Mouse (Mus musculus): ENCODE data around the gene Tmem256. TPM values are rescaled to one million over a fixed set of nuclear protein-coding genes. Genes with fewer than 3 reads are reported as not detected.

Gene Tmem256
- polyA plus RNA-seq, 1 experiment from 2014 or later, result 395 TPM

DNA sequence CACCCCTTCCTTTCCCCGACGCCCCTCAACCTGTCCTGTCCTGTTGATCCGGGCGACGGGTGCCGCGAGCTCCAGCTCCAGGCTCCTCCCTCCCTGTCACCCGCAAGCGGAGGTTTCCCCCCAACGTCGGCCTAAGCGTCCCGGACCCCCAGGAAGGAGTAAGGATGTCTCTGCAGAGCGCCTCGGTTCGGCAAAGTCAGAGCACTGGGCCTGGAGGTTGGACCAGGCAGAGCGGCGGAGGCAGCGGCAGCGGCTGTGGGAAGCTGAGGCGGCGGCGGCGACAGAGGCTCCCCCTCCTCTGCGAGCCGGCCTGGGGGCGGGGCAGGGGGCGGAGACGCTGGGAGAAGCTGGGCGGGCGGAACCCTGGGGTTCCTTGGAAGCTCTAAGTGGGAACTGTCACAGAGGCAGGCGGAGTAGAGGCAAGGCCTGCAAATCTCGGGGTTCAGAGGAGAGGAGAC, 35.6 kb upstream of the Tmem256 start:
- DNase-seq (ENCODE audit: low spot score) (peak; percentile 89), ATAC-seq (peak; percentile 64)
- Histone ChIP-seq H3K4me3 (ENCODE audit: low read depth, low read length) (peak overlapping the region; percentile 53), H3K36me3 (ENCODE audit: insufficient read depth, low read length) (no peaks in the 10 kb centered on the region), H3K27ac (ENCODE audit: low read length) (no peak overlapping the region), H3K9ac (replicated peaks; ENCODE audit: low read depth) (peak overlapping the region; percentile 21), H3K27me3 (replicated peaks; ENCODE audit: insufficient read depth, low read length) (0 out of 2 replicates have a peak, but pooled peaks cover 6% of the 10 kb centered on the region), H3K4me1 (ENCODE audit: insufficient read depth, low read depth, low read length) (peaks cover 35% of the 10 kb centered on the region; the same call in 1 of the 2 replicates), H3K4me2 (replicated peaks; ENCODE audit: low read depth, low read length) (peak overlapping the region; percentile 86), H3K9me3 (ENCODE audit: low read length) (no peaks in the 10 kb centered on the region)
- TF ChIP-seq CTCF (IDR thresholded peaks at IDR 0.05) (no peak), EP300 (IDR thresholded peaks at IDR 0.05) (no peak)
- 3% methylated on average over 29 of the region's 33 CpGs for WGBS

DNA sequence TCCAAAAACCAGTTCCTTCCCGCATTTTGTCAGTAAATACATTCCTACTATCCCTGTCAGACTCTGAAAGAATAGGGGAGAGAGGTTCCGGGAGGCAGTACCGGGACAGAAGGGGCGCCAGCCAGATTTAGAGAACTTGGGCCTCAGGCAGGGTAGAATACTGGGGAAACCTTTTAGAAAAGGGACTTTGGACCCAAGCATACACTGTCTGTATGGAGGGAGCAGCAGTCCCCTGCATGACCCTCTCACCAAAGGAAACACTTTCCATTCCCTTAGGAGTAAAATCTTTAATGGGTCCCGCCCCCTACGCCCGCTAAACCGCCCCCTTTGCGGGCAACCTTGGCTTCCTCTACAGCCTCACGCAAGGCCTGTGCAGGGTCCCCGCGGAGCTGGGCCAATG, 35.0 kb upstream of the Tmem256 start:
- no peak for DNase-seq (ENCODE audit: low spot score)
- H3K4me1 ChIP-seq (ENCODE audit: insufficient read depth, low read depth, low read length), result peaks cover 35% of the 10 kb centered on the region; the same call in 1 of the 2 replicates

DNA sequence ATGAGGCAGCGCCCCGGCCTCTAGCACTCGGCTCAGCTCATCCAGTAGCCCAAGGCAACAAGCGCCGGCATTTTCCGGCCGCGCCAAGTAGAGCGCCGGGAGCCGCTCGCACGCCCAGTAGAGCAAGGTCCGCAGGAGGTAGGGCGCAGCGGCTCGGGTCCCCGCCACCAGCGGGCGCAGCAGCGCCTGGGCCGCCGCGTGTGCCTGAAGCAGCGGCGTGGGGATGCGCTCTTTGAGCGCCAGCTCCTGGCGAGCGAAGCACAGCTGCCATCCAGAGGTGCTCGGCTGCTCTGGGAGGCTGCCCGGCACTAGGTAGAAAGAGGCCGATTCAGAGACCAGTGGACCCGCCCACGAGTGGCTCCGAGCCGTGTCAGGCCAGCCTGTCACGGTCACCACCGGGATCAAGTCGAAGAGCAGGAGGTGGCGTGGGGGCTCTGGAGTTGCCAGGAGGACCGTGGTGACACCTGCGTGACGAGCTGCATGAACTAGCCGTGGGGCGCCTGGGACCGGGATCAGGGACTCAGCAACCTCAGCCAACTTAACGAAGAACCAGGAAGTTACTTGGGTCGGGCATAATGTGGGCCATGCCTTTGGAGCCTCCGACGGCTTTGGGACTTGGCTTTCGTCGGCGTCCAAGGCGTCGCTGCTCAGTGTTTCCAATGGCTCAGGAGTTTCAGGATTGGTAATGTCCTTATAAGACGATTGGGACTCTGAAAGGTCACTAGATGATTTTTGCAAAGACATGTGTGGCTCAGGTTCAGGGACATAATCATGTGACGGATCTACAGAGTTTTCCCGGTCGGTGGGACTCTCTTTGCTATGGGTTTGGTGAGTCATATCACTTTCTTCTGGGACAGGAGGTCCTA, 34.3 kb upstream of the Tmem256 start:
- Histone ChIP-seq H3K27me3 (replicated peaks; ENCODE audit: insufficient read depth, low read length) (0 out of 2 replicates have a peak, but pooled peaks cover 6% of the 10 kb centered on the region), H3K36me3 (ENCODE audit: insufficient read depth, low read length) (no peaks in the 10 kb centered on the region), H3K4me1 (ENCODE audit: insufficient read depth, low read depth, low read length) (peaks cover 35% of the 10 kb centered on the region; the same call in 1 of the 2 replicates), H3K4me3 (ENCODE audit: low read depth, low read length) (peak overlapping the region; percentile 53), H3K9ac (replicated peaks; ENCODE audit: low read depth) (0 out of 2 replicates have a peak overlapping the region, but pooled peaks have one; percentile 12), H3K27ac (ENCODE audit: low read length) (no peak overlapping the region), H3K4me2 (replicated peaks; ENCODE audit: low read depth, low read length) (peak overlapping the region; percentile 86), H3K9me3 (ENCODE audit: low read length) (no peaks in the 10 kb centered on the region)
- ATAC-seq, result peak; percentile 76
- no peak for TF ChIP-seq EP300 (IDR thresholded peaks at IDR 0.05)
- TF ChIP-seq CTCF (IDR thresholded peaks at IDR 0.05), result peak; percentile 87
- DNase-seq (ENCODE audit: low spot score), result peak; percentile 85
- WGBS, result 2% methylated on average over 60 of the region's 60 CpGs

More for the DNA sequence above, 35.0 kb upstream of the Tmem256 start:
- TF ChIP-seq CTCF (IDR thresholded peaks at IDR 0.05) (no peak), EP300 (IDR thresholded peaks at IDR 0.05) (no peak)
- Histone ChIP-seq H3K36me3 (ENCODE audit: insufficient read depth, low read length) (no peaks in the 10 kb centered on the region), H3K4me2 (replicated peaks; ENCODE audit: low read depth, low read length) (peak overlapping the region; percentile 86), H3K27ac (ENCODE audit: low read length) (no peak overlapping the region), H3K9ac (replicated peaks; ENCODE audit: low read depth) (0 out of 2 replicates have a peak overlapping the region, but pooled peaks have one; percentile 12), H3K9me3 (ENCODE audit: low read length) (no peaks in the 10 kb centered on the region), H3K4me3 (ENCODE audit: low read depth, low read length) (peak overlapping the region; percentile 53), H3K27me3 (replicated peaks; ENCODE audit: insufficient read depth, low read length) (0 out of 2 replicates have a peak, but pooled peaks cover 6% of the 10 kb centered on the region)
- ATAC-seq, result peak; percentile 6
- WGBS, result 3% methylated on average over 12 of the region's 12 CpGs

DNA sequence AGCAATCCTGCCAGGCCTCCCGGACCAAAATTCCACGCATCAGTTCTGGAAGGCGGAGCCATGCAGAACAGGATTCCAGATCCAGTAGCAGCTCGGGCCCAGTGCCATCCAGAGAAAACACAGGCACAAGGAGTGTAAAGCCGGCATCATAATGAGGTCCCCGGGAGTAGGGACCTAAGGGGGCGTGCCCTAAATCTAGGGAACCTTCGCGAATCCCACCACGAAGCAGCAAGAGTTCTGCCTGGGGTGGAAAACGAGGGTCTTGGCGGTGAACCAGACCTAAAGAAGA, 33.7 kb upstream of the Tmem256 start:
- Histone ChIP-seq H3K9ac (replicated peaks; ENCODE audit: low read depth) (0 out of 2 replicates have a peak overlapping the region, but pooled peaks have one; percentile 16), H3K9me3 (ENCODE audit: low read length) (no peaks in the 10 kb centered on the region), H3K27me3 (replicated peaks; ENCODE audit: insufficient read depth, low read length) (0 out of 2 replicates have a peak, but pooled peaks cover 6% of the 10 kb centered on the region), H3K27ac (ENCODE audit: low read length) (no peak overlapping the region), H3K4me1 (ENCODE audit: insufficient read depth, low read depth, low read length) (peaks cover 35% of the 10 kb centered on the region; the same call in 1 of the 2 replicates), H3K4me2 (replicated peaks; ENCODE audit: low read depth, low read length) (peak overlapping the region; percentile 86), H3K4me3 (ENCODE audit: low read depth, low read length) (no peak overlapping the region), H3K36me3 (ENCODE audit: insufficient read depth, low read length) (no peaks in the 10 kb centered on the region)
- WGBS, result 18% methylated on average over 12 of the region's 12 CpGs
- DNase-seq (ENCODE audit: low spot score) (peak; percentile 50), ATAC-seq (no peak)
- TF ChIP-seq CTCF (IDR thresholded peaks at IDR 0.05) (no peak), EP300 (IDR thresholded peaks at IDR 0.05) (no peak)

DNA sequence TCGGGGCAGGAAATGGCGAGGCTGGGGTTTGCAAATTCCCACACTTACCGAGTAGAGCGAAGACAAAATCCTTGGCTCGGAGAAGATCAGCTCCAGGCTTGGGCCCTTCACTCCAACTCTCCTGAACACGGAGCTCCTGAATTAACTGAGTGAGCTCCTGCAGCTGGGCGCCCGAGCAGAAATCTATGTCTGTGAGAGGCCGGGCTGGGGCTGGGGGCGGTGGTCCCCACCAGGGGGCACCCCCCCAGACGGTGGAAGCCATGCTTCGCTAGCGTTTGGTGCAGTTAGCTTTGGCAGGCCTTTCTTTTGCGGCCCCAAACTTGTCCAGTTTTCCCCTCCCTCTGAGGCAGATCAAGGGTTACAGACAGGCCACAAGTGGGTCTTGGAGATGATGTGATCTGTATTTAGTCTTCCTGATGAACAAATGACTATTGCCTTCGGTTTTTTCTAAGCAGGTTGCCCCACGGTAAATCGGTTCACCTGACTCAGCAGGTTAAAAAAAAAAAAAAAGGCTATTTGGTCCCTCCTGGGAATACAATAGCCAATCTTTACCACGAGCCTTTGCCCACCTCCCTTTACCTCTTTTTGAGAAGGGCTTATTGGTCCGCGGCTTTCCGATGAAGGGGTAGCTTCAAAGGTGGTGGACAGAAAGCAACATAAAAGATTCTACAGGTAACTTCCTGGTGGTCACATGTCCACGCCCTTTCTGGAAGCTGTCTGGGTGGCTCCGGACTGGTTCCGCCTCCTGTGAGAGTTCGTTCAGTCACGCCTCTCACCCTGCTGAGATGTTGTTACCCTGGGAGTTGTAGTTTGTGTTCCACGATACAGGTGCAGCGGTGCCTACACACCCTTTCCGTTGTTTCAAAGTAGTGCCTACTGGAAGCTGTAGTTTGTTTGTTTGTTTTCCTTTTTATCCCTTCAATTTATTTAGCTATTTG, 33.1 kb upstream of the Tmem256 start, which contains the start of gene Tmem102:
Tmem102 (minus strand) TSS at position 653 of the 938 bp plus-strand sequence.
- Histone ChIP-seq H3K27ac (ENCODE audit: low read length) (no peak within 1 kb of the TSS), H3K4me2 (replicated peaks; ENCODE audit: low read depth, low read length) (peak within 1 kb of the TSS; percentile 86), H3K36me3 (ENCODE audit: insufficient read depth, low read length) (no peaks in the 10 kb centered on the region), H3K4me1 (ENCODE audit: insufficient read depth, low read depth, low read length) (peaks cover 33% of the 10 kb centered on the region; the same call in 1 of the 2 replicates), H3K9me3 (ENCODE audit: low read length) (no peaks in the 10 kb centered on the region), H3K9ac (replicated peaks; ENCODE audit: low read depth) (0 out of 2 replicates have a peak within 1 kb of the TSS, but pooled peaks have one; percentile 16), H3K27me3 (replicated peaks; ENCODE audit: insufficient read depth, low read length) (0 out of 2 replicates have a peak, but pooled peaks cover 6% of the 10 kb centered on the region), H3K4me3 (ENCODE audit: low read depth, low read length) (peak within 1 kb of the TSS; percentile 21)
- TF ChIP-seq EP300 (IDR thresholded peaks at IDR 0.05) (no peak), CTCF (IDR thresholded peaks at IDR 0.05) (no peak)
- 12% methylated on average over 29 of the region's 29 CpGs for WGBS
- DNase-seq (ENCODE audit: low spot score) (peak; percentile 88), ATAC-seq (peak; percentile 62)
